Mouse (Mus musculus) ES-E14 (cell line): ENCODE measurements around the gene Kansl1l.

Source experiments
- CHD2 ChIP-seq: IDR thresholded peaks from 2 replicates; pipeline ENCODE4 v1.6.1; 2014; ENCODE audit warnings: mild to moderate bottlenecking, low read depth, low read length, inconsistent platforms
- HCFC1 ChIP-seq: IDR thresholded peaks from 2 replicates; pipeline ENCODE4 v1.6.1; 2012; ENCODE audit warnings: low read length, inconsistent platforms, borderline replicate concordance; ENCODE audit not compliant: insufficient read depth
- MAFK ChIP-seq: IDR thresholded peaks from 2 replicates; pipeline ENCODE4 v1.6.1; 2014; ENCODE audit warnings: mild to moderate bottlenecking, low read depth, low read length, inconsistent platforms; ENCODE audit not compliant: insufficient read depth
- ZC3H11A ChIP-seq: IDR thresholded peaks from 2 replicates; pipeline ENCODE4 v1.6.1; 2012; ENCODE audit warnings: low read depth, mild to moderate bottlenecking, inconsistent platforms, low read length, borderline replicate concordance
- ZNF384 ChIP-seq: IDR thresholded peaks from 2 replicates; pipeline ENCODE4 v1.6.1; 2012; ENCODE audit warnings: low read depth, low read length, inconsistent platforms

DNA sequence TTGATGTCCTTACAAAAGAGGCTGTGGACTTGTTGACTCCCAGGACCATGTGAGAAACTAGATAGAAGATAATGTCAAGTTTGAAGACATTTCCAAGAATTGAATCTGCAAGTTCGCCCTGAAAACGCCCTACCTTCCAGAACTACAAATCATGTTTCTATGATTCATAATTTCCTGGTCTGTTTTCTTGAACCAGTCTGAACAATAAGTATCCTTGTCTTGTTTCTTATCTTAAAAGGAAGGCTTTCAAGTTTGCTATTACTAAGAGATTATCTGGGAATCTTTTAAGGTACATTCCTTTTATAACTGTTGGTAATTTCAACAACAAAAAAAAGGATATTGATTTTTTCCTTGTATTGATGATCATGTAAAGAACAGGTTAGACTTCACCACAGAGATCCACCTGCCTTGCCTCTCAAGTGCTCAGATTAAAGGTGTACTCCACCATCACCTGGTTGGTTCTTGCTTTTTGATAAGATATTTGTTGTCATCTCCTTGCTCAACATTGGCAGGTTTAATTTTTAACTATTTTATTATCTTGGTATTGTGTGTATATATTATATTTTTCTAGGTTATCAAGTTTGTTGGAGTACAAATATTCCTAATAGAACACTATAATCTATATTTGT, 24.4 kb downstream of the Kansl1l start:
- TF ChIP-seq MAFK (no peak), HCFC1 (no peak), ZNF384 (no peak), CHD2 (no peak), ZC3H11A (no peak)
